Mouse (Mus musculus) intestine, postnatal 0 days (tissue): ENCODE results near the gene Traf1. TPM values are rescaled to one million over a fixed set of nuclear protein-coding genes. Genes with fewer than 3 reads are reported as not detected.

Source experiments
- ATAC-seq: fragments of 200-750 bp; cut with Nextera tagmentation; 2 replicates; pipeline ENCODE4 v1.8.0; 2017; ENCODE audit warnings: mild to moderate bottlenecking, moderate TSS enrichment, moderate library complexity
- H3K27ac ChIP-seq: fragments of 300-500 bp; sonication (generic); 2 replicates; pipeline ENCODE4 v1.5.1; 2014; ENCODE audit warnings: mild to moderate bottlenecking, low read depth, low read length, moderate library complexity
- H3K27me3 ChIP-seq: fragments of 300-500 bp; sonication (generic); replicated peaks from 2 replicates; pipeline ENCODE4 v1.6.1; 2014; ENCODE audit warnings: low read length, mixed read lengths; ENCODE audit not compliant: control insufficient read depth, insufficient read depth
- H3K36me3 ChIP-seq: fragments of 300-500 bp; sonication (generic); 2 replicates; pipeline ENCODE4 v1.6.1; 2014; ENCODE audit warnings: mild to moderate bottlenecking, moderate library complexity; ENCODE audit not compliant: control insufficient read depth, insufficient read depth
- H3K4me1 ChIP-seq: fragments of 300-500 bp; sonication (generic); replicated peaks from 2 replicates; pipeline ENCODE4 v1.6.1; 2014; ENCODE audit warnings: antibody characterized with exemption, low read length, mixed read lengths; ENCODE audit not compliant: control insufficient read depth, insufficient read depth
- H3K4me2 ChIP-seq: fragments of 300-500 bp; sonication (generic); replicated peaks from 2 replicates; pipeline ENCODE4 v1.6.1; 2014; ENCODE audit warnings: low read depth, mild to moderate bottlenecking, moderate library complexity
- H3K4me3 ChIP-seq: fragments of 300-500 bp; sonication (generic); 2 replicates; pipeline ENCODE4 v1.5.1; 2014; ENCODE audit warnings: low read depth, low read length
- H3K9ac ChIP-seq: fragments of 300-500 bp; sonication (generic); 2 replicates; pipeline ENCODE4 v1.6.1; 2014; ENCODE audit warnings: mild to moderate bottlenecking, low read depth, low read length
- H3K9me3 ChIP-seq: fragments of 300-500 bp; sonication (generic); 2 replicates; pipeline ENCODE4 v1.6.1; 2016; ENCODE audit warnings: mixed run types; ENCODE audit not compliant: control insufficient read depth
- CTCF ChIP-seq: sonication (generic); IDR thresholded peaks from 2 replicates; pipeline ENCODE4 v1.5.1; 2016; ENCODE audit warnings: low read depth, mild to moderate bottlenecking, control low read depth, antibody characterized with exemption, moderate library complexity
- WGBS: fragments of 180-500 bp; shearing (Covaris S2); extraction: QIAGEN DNeasy Blood & Tissue Kit; methylation state at CpG from one replicate; pipeline ENCODE4 v1.1.7; 2014; 5-methylcytosine and 5-hydroxymethylcytosine counted together
- polyA plus RNA-seq: library from polyadenylated mRNA; unstranded; fragments of >200 nt; fragmentation: Nextera tagmentation; extraction: Ambion mirVana; gene quantifications from 2 replicates; pipeline ENCODE4 v1.2.1, GENCODE M21; 2015

The Traf1 gene
- polyA plus RNA-seq, 1 experiment from 2014 or later: 1.1 TPM

GRCm38 (mm10) chr2:34958036-34958435 is 3.5 kb downstream of the Traf1 start:
- H3K9me3 ChIP-seq: no peaks in the 10 kb centered on the region
- no peaks in the 10 kb centered on the region for H3K27me3 ChIP-seq
- ATAC-seq: no peak
- H3K4me2 ChIP-seq: no peak overlapping the region
- no peak for TF ChIP-seq CTCF
- no peak overlapping the region for H3K4me3 ChIP-seq
- H3K9ac ChIP-seq: no peak overlapping the region
- no peaks in the 10 kb centered on the region for H3K4me1 ChIP-seq
- no peaks in the 10 kb centered on the region for H3K36me3 ChIP-seq
- H3K27ac ChIP-seq: no peak overlapping the region
- 72% methylated on average over 7 of the region's 7 CpGs for WGBS

DNA sequence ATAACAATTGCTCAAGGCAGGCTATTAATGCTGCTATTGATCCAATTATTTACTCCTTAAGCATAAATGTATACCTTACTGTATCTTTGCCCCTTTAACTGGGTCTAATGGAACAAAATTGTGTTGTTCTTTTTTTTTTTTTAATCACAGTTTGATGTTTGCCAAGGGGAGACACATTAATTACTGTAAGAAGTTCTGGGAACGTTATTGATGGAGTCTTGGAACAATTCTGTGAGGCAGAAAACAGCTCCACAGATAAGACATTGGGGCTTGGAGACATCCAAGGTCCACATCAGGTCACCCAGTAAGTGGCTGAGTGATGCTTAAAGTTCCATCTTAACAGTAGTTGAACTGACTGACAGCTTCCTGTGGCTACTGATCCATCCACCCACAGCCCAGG is 4.2 kb downstream of the Traf1 start:
- Histone ChIP-seq H3K27me3 (no peaks in the 10 kb centered on the region), H3K9me3 (no peaks in the 10 kb centered on the region), H3K4me3 (no peak overlapping the region), H3K9ac (no peak overlapping the region), H3K4me2 (no peak overlapping the region), H3K27ac (no peak overlapping the region), H3K4me1 (no peaks in the 10 kb centered on the region), H3K36me3 (no peaks in the 10 kb centered on the region)
- WGBS: 48% methylated on average over 1 of the region's 1 CpGs
- ATAC-seq: no peak
- no peak for TF ChIP-seq CTCF

DNA sequence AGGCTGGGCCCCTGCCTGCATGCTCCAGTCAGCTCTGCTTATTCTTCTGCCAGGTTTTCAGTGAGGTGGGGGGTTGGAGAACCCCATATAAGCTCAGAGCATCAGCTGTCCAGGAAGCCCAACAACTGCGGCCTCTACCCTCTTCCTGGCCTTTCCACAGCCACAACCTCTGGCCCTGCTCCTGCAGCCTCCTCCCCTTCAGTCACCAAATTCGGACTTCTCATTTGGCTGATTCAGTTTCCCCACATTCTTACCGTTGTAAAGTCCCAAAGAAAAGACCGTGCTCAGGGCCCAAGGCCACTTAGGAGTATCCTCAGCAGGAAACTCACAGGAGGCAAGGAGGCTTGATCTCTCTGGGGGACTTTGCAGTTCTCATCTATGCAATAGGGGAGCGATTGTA is 4.6 kb downstream of the Traf1 start:
- Histone ChIP-seq H3K27ac (no peak overlapping the region), H3K4me1 (no peaks in the 10 kb centered on the region), H3K9ac (no peak overlapping the region), H3K4me2 (no peak overlapping the region), H3K4me3 (no peak overlapping the region), H3K9me3 (no peaks in the 10 kb centered on the region), H3K36me3 (no peaks in the 10 kb centered on the region), H3K27me3 (no peaks in the 10 kb centered on the region)
- no peak for ATAC-seq
- WGBS: 53% methylated on average over 5 of the region's 5 CpGs
- TF ChIP-seq CTCF: no peak

- H3K9me3 ChIP-seq: no peaks in the 10 kb centered on the region
- no peak overlapping the region for H3K9ac ChIP-seq
Observed at GRCm38 (mm10) chr2:34954344-34954743, 7.2 kb downstream of the Traf1 start.

GRCm38 (mm10) chr2:34953547-34954116 is 7.9 kb downstream of the Traf1 start:
- TF ChIP-seq CTCF: no peak
- Histone ChIP-seq H3K27ac (no peak overlapping the region), H3K4me3 (no peak overlapping the region), H3K9ac (no peak overlapping the region), H3K4me2 (no peak overlapping the region), H3K36me3 (no peaks in the 10 kb centered on the region), H3K27me3 (no peaks in the 10 kb centered on the region), H3K4me1 (no peaks in the 10 kb centered on the region), H3K9me3 (no peaks in the 10 kb centered on the region)
- ATAC-seq: no peak
- 79% methylated on average over 2 of the region's 2 CpGs for WGBS

More at GRCm38 (mm10) chr2:34954344-34954743, 7.2 kb downstream of the Traf1 start:
- no peak for ATAC-seq
- no peak for TF ChIP-seq CTCF
- H3K4me2 ChIP-seq: no peak overlapping the region
- no peaks in the 10 kb centered on the region for H3K36me3 ChIP-seq
- no peak overlapping the region for H3K4me3 ChIP-seq
- H3K4me1 ChIP-seq: no peaks in the 10 kb centered on the region
- H3K27me3 ChIP-seq: no peaks in the 10 kb centered on the region
- no peak overlapping the region for H3K27ac ChIP-seq

- Histone ChIP-seq H3K4me3 (no peak overlapping the region), H3K27ac (no peak overlapping the region), H3K4me1 (no peaks in the 10 kb centered on the region), H3K27me3 (no peaks in the 10 kb centered on the region), H3K9me3 (no peaks in the 10 kb centered on the region), H3K36me3 (no peaks in the 10 kb centered on the region), H3K4me2 (no peak overlapping the region), H3K9ac (no peak overlapping the region)
- WGBS: 71% methylated on average over 4 of the region's 4 CpGs
- no peak for ATAC-seq
- no peak for TF ChIP-seq CTCF
Observed at GRCm38 (mm10) chr2:34953018-34953417, 8.6 kb downstream of the Traf1 start.

DNA sequence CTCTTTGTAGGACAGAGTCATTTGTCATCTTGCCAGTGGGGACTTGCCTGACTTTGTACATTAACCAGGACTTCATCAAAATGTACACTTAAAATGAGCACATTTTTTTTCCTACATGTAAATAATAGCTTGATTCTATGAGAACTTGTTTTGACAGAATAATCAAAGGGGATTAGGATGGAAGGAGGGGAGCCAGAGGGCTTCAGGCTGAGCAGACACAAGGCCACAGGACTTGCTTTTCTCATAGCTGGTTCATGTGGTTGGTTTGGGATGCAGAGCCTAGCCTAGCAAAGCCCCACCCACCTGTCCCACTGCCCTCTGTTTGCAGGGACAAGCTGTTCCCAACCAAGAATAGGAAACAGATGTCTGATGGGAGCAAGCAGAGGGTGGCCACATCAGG is 10.1 kb downstream of the Traf1 start:
- no peak for ATAC-seq
- H3K4me3 ChIP-seq: no peak overlapping the region
- TF ChIP-seq CTCF: no peak
- no peaks in the 10 kb centered on the region for H3K27me3 ChIP-seq
- H3K36me3 ChIP-seq: no peaks in the 10 kb centered on the region
- H3K4me2 ChIP-seq: no peak overlapping the region
- no peak overlapping the region for H3K9ac ChIP-seq
- no peak overlapping the region for H3K27ac ChIP-seq
- no peaks in the 10 kb centered on the region for H3K4me1 ChIP-seq
- no peaks in the 10 kb centered on the region for H3K9me3 ChIP-seq
